In genomic region chr15:80327743-80328540, GRCm38 (mm10) we compare ENCODE assay signal across 19 mouse cellular contexts. TPM values are rescaled to one million over a fixed set of nuclear protein-coding genes. Genes with fewer than 3 reads are reported as not detected.
A peak's percentile ranks its signal among the peaks of the same experiment; 100 is the strongest.
DNase-seq lines count a peak whose midpoint lies in the region.
"Had no signal": no experiment of that assay in that cellular context is flagged by ENCODE, and none has a peak within 500 bp of the region (broad histone marks: within the 10 kb centered on the region; RNA-seq: fewer than 3 reads in every experiment).

No protein-coding gene starts in this region.

- no peaks in the 10 kb centered on the region for H3K9me3 ChIP-seq in embryonic facial prominence, embryonic 10.5 days
- H3K9me3 ChIP-seq: heart, embryonic 15.5 days; hindbrain, embryonic 12.5 days; midbrain, embryonic 13.5 days had no signal

- H3K36me3 ChIP-seq in embryonic facial prominence, embryonic 10.5 days (replicated peaks), result no peaks in the 10 kb centered on the region
- H3K36me3 ChIP-seq: heart, embryonic 15.5 days; hindbrain, embryonic 12.5 days; midbrain, embryonic 13.5 days had no signal

- DNase-seq in adrenal gland, postnatal 25 days, result peak; percentile 25
- no peak for DNase-seq in adrenal gland, adult 18-20 months (ENCODE audit: low spot score in 2 of 2)
- peak; percentile 57 for DNase-seq in R1 (ENCODE audit: low read depth, low spot score)
- DNase-seq in cerebellum, adult 9-11 months, result peak; percentile 97
- DNase-seq in left cerebral cortex, postnatal 36 days (ENCODE audit: low spot score in 2 of 2), result peak; percentile 31 to 47
- DNase-seq in embryonic facial prominence, embryonic 10.5 days (ENCODE audit: low spot score), result no peak
- DNase-seq in lung, postnatal 10 days, result no peak
- no peak for DNase-seq in spleen, postnatal 36 days (ENCODE audit: low spot score in 2 of 2)
- DNase-seq: adrenal gland, adult 2 months; gastrocnemius, adult 2 months; heart, adult 18-20 months; kidney, postnatal 10 days; liver, postnatal 0 days; lung, postnatal 4 days; thymus, postnatal 14 days had no signal

- H3K4me1 ChIP-seq in embryonic facial prominence, embryonic 10.5 days, result peaks cover 3% of the 10 kb centered on the region; the same call in 1 of the 2 replicates
- H3K4me1 ChIP-seq: heart, embryonic 15.5 days had no signal

- no peak overlapping the region for H3K27ac ChIP-seq in embryonic facial prominence, embryonic 10.5 days (replicated peaks)
- H3K27ac ChIP-seq: gastrocnemius, adult 2 months; heart, embryonic 15.5 days; hindbrain, embryonic 12.5 days; midbrain, embryonic 13.5 days had no signal

- no peaks in the 10 kb centered on the region for H3K27me3 ChIP-seq in embryonic facial prominence, embryonic 10.5 days (replicated peaks; ENCODE audit: low read depth, poor library complexity, severe bottlenecking)
- H3K27me3 ChIP-seq: hindbrain, embryonic 12.5 days; midbrain, embryonic 13.5 days had no signal

- no peak overlapping the region for H3K4me3 ChIP-seq in embryonic facial prominence, embryonic 10.5 days
- H3K4me3 ChIP-seq: gastrocnemius, adult 2 months; heart, embryonic 15.5 days; hindbrain, embryonic 12.5 days; midbrain, embryonic 13.5 days had no signal

- 86% methylated on average over 13 of the region's 13 CpGs for WGBS in embryonic facial prominence, embryonic 10.5 days

- intact Hi-C loops in left cerebral cortex, postnatal 36 days (cut with DNase I), result no loop called here

RNA-seq across cellular contexts. Expression of gene Cacna1i, which starts 40.9 kb away (rescaled TPM):
- total RNA-seq in adrenal gland, postnatal 25 days (2021), result 0.94 and 1.6 TPM in 2 replicates
- under 1 TPM; 0.29 to 0.40 TPM for total RNA-seq in adrenal gland, adult 18-20 months (2021)
- total RNA-seq in left cerebral cortex, postnatal 36 days (2021), result 10 to 100 TPM; 73.2 to 73.7 TPM
- polyA plus RNA-seq in embryonic facial prominence, embryonic 10.5 days (2016; fragmentation: Nextera tagmentation; extraction: Ambion mirVana), result 0.02 and 0.03 TPM in 2 replicates
- polyA plus RNA-seq: heart, embryonic 15.5 days; liver, postnatal 0 days; stomach, embryonic 16.5 days had no signal

Comparison
In these comparisons a context has a peak if more than half of its experiments do, and no peak if none do; other contexts are left out.
1. DNase-seq: peak in adrenal gland, postnatal 25 days (single experiment), R1 (single experiment), cerebellum, adult 9-11 months (single experiment) and left cerebral cortex, postnatal 36 days (2 of 2); none in adrenal gland, adult 18-20 months (0 of 2), embryonic facial prominence, embryonic 10.5 days (single experiment), lung, postnatal 10 days (single experiment) and spleen, postnatal 36 days (0 of 2).
2. RNA of gene Cacna1i, which starts 40.9 kb away (total RNA-seq): 73.2 to 73.7 TPM in left cerebral cortex, postnatal 36 days; 0.94 to 1.6 TPM in adrenal gland, postnatal 25 days and 0.29 to 0.40 TPM in adrenal gland, adult 18-20 months; every median in the first group is over 10 times any median in the second.